Mouse (Mus musculus): ENCODE measurements at regions not wholly inside any gene's neighbourhood (a gene's known extent, or its start where the extent isn't known, plus 50 kb on each side); places are given as distances from the start of the nearest gene placed in this dataset.
A peak's percentile ranks its signal among the peaks of the same experiment; 100 is the strongest.

GRCm38 (mm10) chr13:116003733-116004132, 305.8 kb downstream of the Isl1 start:
- DNase-seq: no peak

- DNase-seq: peak; percentile 25 to 54
Observed at GRCm38 (mm10) chr13:116002391-116002899, 307.0 kb downstream of the Isl1 start.

- no peak for DNase-seq
Observed at GRCm38 (mm10) chr13:115990591-115990990, 318.9 kb downstream of the Isl1 start.

DNA sequence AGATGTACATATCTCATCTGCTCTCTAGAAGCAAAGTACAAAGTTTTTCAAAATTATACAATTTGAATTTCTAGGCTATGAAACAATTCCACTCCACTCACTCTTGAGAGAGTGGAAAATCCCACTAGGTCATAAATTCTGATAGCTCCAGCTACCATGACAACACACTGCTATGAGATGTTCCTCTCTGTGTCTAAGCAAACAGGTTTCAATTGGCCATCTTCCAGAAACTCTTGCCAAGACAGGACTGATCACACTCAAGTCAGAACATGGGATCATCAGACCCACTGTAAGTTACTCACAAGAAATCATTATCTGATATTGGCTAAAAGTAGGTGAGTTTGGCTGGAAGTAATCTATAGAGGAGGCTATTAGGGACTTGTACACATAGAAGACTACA, 320.4 kb downstream of the Isl1 start:
- DNase-seq: no peak

- no peak for DNase-seq
Observed at GRCm38 (mm10) chr13:115986282-115986681, 323.2 kb downstream of the Isl1 start.

DNA sequence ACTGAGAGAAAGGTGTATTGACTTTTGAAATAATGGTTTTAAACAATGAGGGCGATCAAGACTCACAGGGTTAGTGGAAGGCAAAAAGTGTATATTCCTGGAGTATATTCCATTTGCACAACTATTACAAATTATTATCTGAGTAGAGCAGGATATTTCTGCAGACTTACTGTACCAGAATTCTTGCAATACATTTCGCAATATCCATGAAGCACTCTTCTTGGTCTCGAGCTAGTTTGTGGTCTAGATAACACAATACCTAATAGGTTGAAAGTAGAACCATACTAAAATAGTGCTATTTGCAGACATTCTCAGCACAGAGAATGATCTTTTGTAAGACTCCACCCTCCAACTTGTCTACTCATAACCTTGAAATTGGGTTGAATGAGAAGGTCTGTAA, 323.8 kb downstream of the Isl1 start:
- DNase-seq: no peak

- no peak for DNase-seq
Observed at GRCm38 (mm10) chr13:115977890-115978203, 331.6 kb downstream of the Isl1 start.

- no peak for DNase-seq
Observed at GRCm38 (mm10) chr13:115977118-115977889, 332.2 kb downstream of the Isl1 start.
